Mouse (Mus musculus): ENCODE results near the gene Zfp981. TPM values are rescaled to one million over a fixed set of nuclear protein-coding genes. Genes with fewer than 3 reads are reported as not detected.
"Not testable (repeated sequence)": the region's sequence is repeated elsewhere in the genome, so short reads cannot be mapped to it uniquely, and the experiment has no call there.

Zfp981 gene
- polyA plus RNA-seq, 1 experiment from 2014 or later, result 0.19 TPM

DNA sequence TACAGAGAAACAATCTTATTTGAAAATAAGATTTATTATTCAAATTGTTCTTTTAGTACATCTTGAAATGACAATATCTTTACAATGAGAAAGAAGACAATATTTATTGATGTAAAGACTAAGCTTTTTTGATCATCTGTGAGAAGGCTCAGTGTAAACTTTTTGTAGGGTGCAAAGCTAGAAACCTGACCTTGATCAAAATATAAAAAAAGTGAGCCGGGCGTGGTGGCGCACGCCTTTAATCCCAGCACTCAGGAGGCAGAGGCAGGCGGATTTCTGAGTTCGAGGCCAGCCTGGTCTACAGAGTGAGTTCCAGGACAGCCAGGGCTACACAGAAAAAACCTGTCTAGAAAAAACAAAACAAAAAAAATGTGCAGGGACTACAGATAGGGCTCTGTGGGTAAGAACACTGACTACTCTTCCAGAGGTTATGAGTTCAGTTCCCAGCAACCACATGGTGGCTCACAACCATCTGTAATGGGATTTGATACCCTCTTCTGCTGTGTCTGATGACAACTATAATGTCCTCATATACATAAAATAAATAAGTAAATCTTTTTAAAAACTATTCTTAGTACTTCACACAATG lies 8.4 kb upstream of the Zfp981 start:
- WGBS, result 86% methylated on average over 6 of the region's 6 CpGs
- not testable (repeated sequence) for H3K27ac ChIP-seq (ENCODE audit: low read depth, low read length); H3K9ac ChIP-seq (ENCODE audit: low read depth, low read length); DNase-seq (ENCODE audit: low spot score); H3K4me3 ChIP-seq (ENCODE audit: low read depth, low read length); H3K27me3 ChIP-seq (ENCODE audit: control insufficient read depth, insufficient read depth, low read length); H3K36me3 ChIP-seq (ENCODE audit: control insufficient read depth, insufficient read depth, low read length); H3K4me2 ChIP-seq (replicated peaks; ENCODE audit: low read depth, low read length); H3K4me1 ChIP-seq (replicated peaks; ENCODE audit: control insufficient read depth, insufficient read depth, low read length)
- peak; percentile 29 for ATAC-seq (ENCODE audit: low FRiP score)
- peaks cover 35% of the 10 kb centered on the region for H3K9me3 ChIP-seq (ENCODE audit: control insufficient read depth, low read length)

DNA sequence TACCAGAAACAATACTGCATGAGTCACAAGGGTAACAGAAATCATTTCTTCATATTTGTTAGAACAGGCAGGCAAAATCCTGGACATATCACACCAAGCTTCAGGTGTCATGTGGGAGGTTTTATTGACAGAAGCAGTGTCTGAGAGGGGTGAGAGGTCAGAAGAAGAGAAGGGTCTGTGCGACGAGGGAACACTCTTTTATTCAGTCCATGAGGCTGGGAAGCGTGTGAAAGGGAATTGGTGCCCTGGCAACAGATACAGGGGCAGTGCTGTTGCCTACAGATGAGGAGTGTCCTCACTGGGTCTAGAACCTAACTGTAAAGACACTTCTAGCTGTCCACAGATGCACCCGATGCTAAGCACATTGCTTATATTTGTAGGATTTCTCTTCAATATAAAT lies 6.8 kb upstream of the Zfp981 start:
- no peaks in the 10 kb centered on the region for H3K27me3 ChIP-seq (ENCODE audit: control insufficient read depth, insufficient read depth, low read length)
- H3K36me3 ChIP-seq (ENCODE audit: control insufficient read depth, insufficient read depth, low read length), result no peaks in the 10 kb centered on the region
- ATAC-seq (ENCODE audit: low FRiP score) (no peak), DNase-seq (ENCODE audit: low spot score) (no peak)
- H3K27ac ChIP-seq (ENCODE audit: low read depth, low read length), result no peak overlapping the region
- H3K9me3 ChIP-seq (ENCODE audit: control insufficient read depth, low read length), result peaks cover 38% of the 10 kb centered on the region
- no peak overlapping the region for H3K4me3 ChIP-seq (ENCODE audit: low read depth, low read length)
- 70% methylated on average over 4 of the region's 4 CpGs for WGBS
- no peaks in the 10 kb centered on the region for H3K4me1 ChIP-seq (replicated peaks; ENCODE audit: control insufficient read depth, insufficient read depth, low read length)
- no peak overlapping the region for H3K4me2 ChIP-seq (replicated peaks; ENCODE audit: low read depth, low read length)
- no peak overlapping the region for H3K9ac ChIP-seq (ENCODE audit: low read depth, low read length)

DNA sequence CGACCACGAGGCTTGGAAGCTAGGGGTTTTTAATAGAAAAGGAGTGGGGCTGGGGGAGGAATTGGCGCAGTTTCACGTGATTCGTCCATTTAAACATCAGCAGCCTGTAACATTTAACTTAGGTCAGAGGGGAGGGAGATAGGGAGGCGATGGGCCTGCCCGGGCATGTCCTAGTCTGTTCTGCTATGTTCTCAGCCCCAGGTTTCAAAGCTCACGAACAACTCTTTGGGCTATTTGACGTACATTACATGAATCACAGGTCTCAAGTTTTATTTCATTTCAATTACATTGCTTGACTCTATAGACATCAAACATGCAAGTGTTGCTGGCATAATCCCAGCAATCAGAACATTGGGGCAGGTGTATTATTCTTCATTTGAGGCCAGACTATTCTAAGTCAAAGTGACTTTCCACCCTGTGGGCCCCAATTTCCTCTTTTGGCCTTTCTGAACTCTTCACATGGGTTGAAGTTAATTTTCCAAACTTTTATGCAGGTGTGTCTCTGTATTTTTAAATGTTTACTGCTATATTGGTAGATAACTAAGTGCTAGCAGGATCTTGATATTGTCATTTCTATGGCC lies 4.0 kb upstream of the Zfp981 start:
- peak; percentile 15; the same call in 1 of the 2 replicates for ATAC-seq (ENCODE audit: low FRiP score)
- DNase-seq (ENCODE audit: low spot score); H3K9ac ChIP-seq (ENCODE audit: low read depth, low read length); H3K36me3 ChIP-seq (ENCODE audit: control insufficient read depth, insufficient read depth, low read length); H3K4me1 ChIP-seq (replicated peaks; ENCODE audit: control insufficient read depth, insufficient read depth, low read length); H3K4me2 ChIP-seq (replicated peaks; ENCODE audit: low read depth, low read length); H3K27ac ChIP-seq (ENCODE audit: low read depth, low read length); H3K27me3 ChIP-seq (ENCODE audit: control insufficient read depth, insufficient read depth, low read length); H3K4me3 ChIP-seq (ENCODE audit: low read depth, low read length): not testable (repeated sequence)
- WGBS, result 84% methylated on average over 9 of the region's 9 CpGs
- H3K9me3 ChIP-seq (ENCODE audit: control insufficient read depth, low read length), result peaks cover 34% of the 10 kb centered on the region

DNA sequence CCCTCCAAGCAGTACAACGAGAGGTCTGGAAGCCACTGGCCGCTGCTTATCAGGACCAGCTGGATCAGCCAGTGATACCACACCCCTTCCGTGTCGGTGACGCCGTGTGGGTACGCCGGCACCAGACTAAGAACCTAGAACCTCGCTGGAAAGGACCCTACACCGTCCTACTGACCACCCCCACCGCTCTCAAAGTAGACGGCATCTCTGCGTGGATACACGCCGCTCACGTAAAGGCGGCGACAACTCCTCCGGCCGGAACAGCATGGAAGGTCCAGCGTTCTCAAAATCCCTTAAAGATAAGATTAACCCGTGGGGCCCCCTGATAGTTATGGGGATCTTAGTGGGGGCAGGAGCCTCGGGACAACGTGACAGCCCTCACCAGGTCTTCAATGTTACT lies 7.2 kb downstream of the Zfp981 start:
- DNase-seq (ENCODE audit: low spot score); H3K4me2 ChIP-seq (replicated peaks; ENCODE audit: low read depth, low read length); H3K9me3 ChIP-seq (ENCODE audit: control insufficient read depth, low read length); H3K4me1 ChIP-seq (replicated peaks; ENCODE audit: control insufficient read depth, insufficient read depth, low read length); H3K4me3 ChIP-seq (ENCODE audit: low read depth, low read length); H3K36me3 ChIP-seq (ENCODE audit: control insufficient read depth, insufficient read depth, low read length); H3K9ac ChIP-seq (ENCODE audit: low read depth, low read length); ATAC-seq (ENCODE audit: low FRiP score); H3K27me3 ChIP-seq (ENCODE audit: control insufficient read depth, insufficient read depth, low read length); H3K27ac ChIP-seq (ENCODE audit: low read depth, low read length): not testable (repeated sequence)
- WGBS, result 96% methylated on average over 16 of the region's 24 CpGs

DNA sequence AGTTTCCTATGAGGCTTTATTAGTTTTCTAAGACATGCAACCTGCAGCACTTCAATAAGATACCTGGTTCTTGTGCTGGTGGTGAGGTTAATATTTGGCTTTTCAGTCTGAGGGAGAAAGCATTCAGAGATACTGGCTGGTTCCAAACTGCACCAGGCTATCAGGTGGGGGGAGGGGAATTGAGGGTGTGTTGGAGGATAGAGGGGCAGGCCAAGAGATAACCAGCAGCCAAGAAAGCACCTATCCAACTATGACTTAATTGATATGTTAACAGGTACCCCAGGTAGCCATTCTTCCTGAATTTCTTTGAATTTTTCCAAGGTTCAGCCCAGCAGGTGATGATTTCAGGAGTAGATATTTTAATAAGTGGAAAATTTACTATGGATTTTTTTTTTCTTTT lies 10.0 kb downstream of the Zfp981 start:
- H3K9me3 ChIP-seq (ENCODE audit: control insufficient read depth, low read length); ATAC-seq (ENCODE audit: low FRiP score); H3K4me2 ChIP-seq (replicated peaks; ENCODE audit: low read depth, low read length); H3K27ac ChIP-seq (ENCODE audit: low read depth, low read length); DNase-seq (ENCODE audit: low spot score); H3K4me3 ChIP-seq (ENCODE audit: low read depth, low read length); H3K36me3 ChIP-seq (ENCODE audit: control insufficient read depth, insufficient read depth, low read length); H3K4me1 ChIP-seq (replicated peaks; ENCODE audit: control insufficient read depth, insufficient read depth, low read length); H3K27me3 ChIP-seq (ENCODE audit: control insufficient read depth, insufficient read depth, low read length); H3K9ac ChIP-seq (ENCODE audit: low read depth, low read length): not testable (repeated sequence)

DNA sequence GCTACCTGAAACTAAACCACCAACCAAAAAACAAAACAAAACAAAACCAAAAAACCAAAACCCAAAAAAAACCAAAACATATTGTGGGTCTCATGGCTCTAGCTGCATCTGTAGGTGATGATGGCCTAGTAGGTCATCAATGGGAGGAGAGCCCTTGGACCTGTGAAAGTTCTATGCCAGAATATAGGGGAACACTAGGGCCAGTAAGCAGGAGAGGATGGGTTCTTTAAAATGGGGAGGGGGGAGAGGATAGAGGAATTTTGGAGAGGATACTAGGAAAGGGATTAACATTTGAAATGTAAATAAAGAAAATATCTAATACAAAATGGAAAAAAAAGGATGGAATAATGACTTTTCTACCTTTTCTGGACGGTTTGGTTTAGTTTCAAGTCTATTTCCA lies 14.6 kb downstream of the Zfp981 start:
- DNase-seq (ENCODE audit: low spot score) (no peak), ATAC-seq (ENCODE audit: low FRiP score) (no peak)
- no peaks in the 10 kb centered on the region for H3K27me3 ChIP-seq (ENCODE audit: control insufficient read depth, insufficient read depth, low read length)
- no peaks in the 10 kb centered on the region for H3K36me3 ChIP-seq (ENCODE audit: control insufficient read depth, insufficient read depth, low read length)
- no peak overlapping the region for H3K9ac ChIP-seq (ENCODE audit: low read depth, low read length)
- WGBS, result 67% methylated on average over 1 of the region's 1 CpGs
- H3K27ac ChIP-seq (ENCODE audit: low read depth, low read length), result no peak overlapping the region
- H3K4me2 ChIP-seq (replicated peaks; ENCODE audit: low read depth, low read length), result no peak overlapping the region
- peaks cover 30% of the 10 kb centered on the region for H3K9me3 ChIP-seq (ENCODE audit: control insufficient read depth, low read length)
- no peak overlapping the region for H3K4me3 ChIP-seq (ENCODE audit: low read depth, low read length)
- H3K4me1 ChIP-seq (replicated peaks; ENCODE audit: control insufficient read depth, insufficient read depth, low read length), result no peaks in the 10 kb centered on the region

DNA sequence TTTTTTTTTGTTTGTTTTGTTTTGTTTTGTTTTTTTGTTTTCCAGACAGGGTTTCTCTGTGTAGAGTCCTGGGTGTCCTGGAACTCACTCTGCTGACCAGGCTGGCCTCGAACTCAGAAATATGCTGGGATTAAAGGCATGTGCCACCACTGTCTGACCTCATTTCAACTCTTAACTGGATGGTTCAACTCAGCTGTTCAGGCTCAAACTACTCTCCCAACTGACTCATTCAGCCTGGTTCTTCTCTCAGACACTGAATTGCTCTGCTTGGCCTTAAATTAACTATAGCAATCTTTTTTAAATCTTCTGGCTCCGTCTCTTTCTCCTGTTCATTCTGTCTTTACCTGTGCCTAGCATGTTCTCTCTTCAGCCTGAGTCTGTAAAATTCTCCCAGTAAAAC lies 15.3 kb downstream of the Zfp981 start:
- H3K4me3 ChIP-seq (ENCODE audit: low read depth, low read length); H3K36me3 ChIP-seq (ENCODE audit: control insufficient read depth, insufficient read depth, low read length); ATAC-seq (ENCODE audit: low FRiP score); DNase-seq (ENCODE audit: low spot score); H3K4me1 ChIP-seq (replicated peaks; ENCODE audit: control insufficient read depth, insufficient read depth, low read length); H3K9ac ChIP-seq (ENCODE audit: low read depth, low read length); H3K4me2 ChIP-seq (replicated peaks; ENCODE audit: low read depth, low read length); H3K27ac ChIP-seq (ENCODE audit: low read depth, low read length); H3K27me3 ChIP-seq (ENCODE audit: control insufficient read depth, insufficient read depth, low read length): not testable (repeated sequence)
- H3K9me3 ChIP-seq (ENCODE audit: control insufficient read depth, low read length), result peaks cover 33% of the 10 kb centered on the region
- WGBS, result 72% methylated on average over 2 of the region's 2 CpGs

DNA sequence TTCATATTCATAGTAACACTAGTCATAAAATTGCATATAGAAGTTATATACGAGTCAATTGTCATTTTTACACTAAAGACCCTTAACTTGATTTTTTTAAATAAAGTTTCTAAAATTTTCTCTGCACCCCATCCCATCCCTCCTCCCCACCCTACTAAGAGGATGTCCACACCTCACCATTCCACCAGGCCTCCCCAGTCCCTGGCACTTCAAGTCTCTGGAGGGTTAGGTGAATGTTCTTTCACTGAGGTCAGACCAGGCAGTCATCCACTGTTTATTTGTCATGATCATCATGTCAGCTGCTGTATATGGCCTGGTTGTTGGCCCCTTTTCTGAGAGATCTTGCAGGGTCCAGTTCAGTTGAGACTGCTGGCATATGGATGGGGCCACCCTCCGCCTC lies 18.9 kb downstream of the Zfp981 start:
- Histone ChIP-seq H3K27ac (ENCODE audit: low read depth, low read length) (no peak overlapping the region), H3K9ac (ENCODE audit: low read depth, low read length) (no peak overlapping the region), H3K4me2 (replicated peaks; ENCODE audit: low read depth, low read length) (no peak overlapping the region), H3K27me3 (ENCODE audit: control insufficient read depth, insufficient read depth, low read length) (no peaks in the 10 kb centered on the region), H3K4me1 (replicated peaks; ENCODE audit: control insufficient read depth, insufficient read depth, low read length) (no peaks in the 10 kb centered on the region), H3K9me3 (ENCODE audit: control insufficient read depth, low read length) (peaks cover 53% of the 10 kb centered on the region), H3K36me3 (ENCODE audit: control insufficient read depth, insufficient read depth, low read length) (no peaks in the 10 kb centered on the region), H3K4me3 (ENCODE audit: low read depth, low read length) (no peak overlapping the region)
- WGBS, result 90% methylated on average over 2 of the region's 2 CpGs
- no peak for DNase-seq (ENCODE audit: low spot score)
- ATAC-seq (ENCODE audit: low FRiP score), result 0 out of 2 replicates have a peak, but pooled peaks have one; percentile 25

DNA sequence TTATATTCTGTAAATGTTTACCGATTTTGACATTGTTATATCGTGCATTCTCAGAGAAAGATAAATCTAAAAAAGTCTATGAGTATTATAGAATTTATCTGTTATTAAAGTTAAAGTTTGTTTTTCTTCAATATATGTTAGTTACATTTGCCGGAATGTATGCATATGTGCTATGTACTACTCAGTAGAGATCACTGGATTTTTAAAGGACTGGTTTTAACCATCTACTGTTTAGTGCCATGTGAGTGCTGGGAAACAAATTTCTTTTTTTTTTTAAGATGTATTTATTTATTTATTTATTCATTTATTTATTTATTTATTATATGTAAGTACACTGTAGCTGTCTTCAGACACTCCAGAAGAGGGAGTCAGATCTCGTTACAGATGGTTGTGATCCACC lies 32.7 kb downstream of the Zfp981 start:
- no peak for DNase-seq (ENCODE audit: low spot score)
- no peak overlapping the region for H3K9ac ChIP-seq (ENCODE audit: low read depth, low read length)
- no peaks in the 10 kb centered on the region for H3K4me1 ChIP-seq (replicated peaks; ENCODE audit: control insufficient read depth, insufficient read depth, low read length)
- 91% methylated on average over 4 of the region's 4 CpGs for WGBS
- no peaks in the 10 kb centered on the region for H3K36me3 ChIP-seq (ENCODE audit: control insufficient read depth, insufficient read depth, low read length)
- H3K27me3 ChIP-seq (ENCODE audit: control insufficient read depth, insufficient read depth, low read length), result no peaks in the 10 kb centered on the region
- H3K27ac ChIP-seq (ENCODE audit: low read depth, low read length), result no peak overlapping the region
- no peak for ATAC-seq (ENCODE audit: low FRiP score)
- H3K4me3 ChIP-seq (ENCODE audit: low read depth, low read length), result no peak overlapping the region
- no peak overlapping the region for H3K4me2 ChIP-seq (replicated peaks; ENCODE audit: low read depth, low read length)
- H3K9me3 ChIP-seq (ENCODE audit: control insufficient read depth, low read length), result peaks cover 35% of the 10 kb centered on the region

Measured in hindbrain, embryonic 11.5 days (tissue).